Mouse (Mus musculus): Measurements from ENCODE around the gene Meis3.

DNA sequence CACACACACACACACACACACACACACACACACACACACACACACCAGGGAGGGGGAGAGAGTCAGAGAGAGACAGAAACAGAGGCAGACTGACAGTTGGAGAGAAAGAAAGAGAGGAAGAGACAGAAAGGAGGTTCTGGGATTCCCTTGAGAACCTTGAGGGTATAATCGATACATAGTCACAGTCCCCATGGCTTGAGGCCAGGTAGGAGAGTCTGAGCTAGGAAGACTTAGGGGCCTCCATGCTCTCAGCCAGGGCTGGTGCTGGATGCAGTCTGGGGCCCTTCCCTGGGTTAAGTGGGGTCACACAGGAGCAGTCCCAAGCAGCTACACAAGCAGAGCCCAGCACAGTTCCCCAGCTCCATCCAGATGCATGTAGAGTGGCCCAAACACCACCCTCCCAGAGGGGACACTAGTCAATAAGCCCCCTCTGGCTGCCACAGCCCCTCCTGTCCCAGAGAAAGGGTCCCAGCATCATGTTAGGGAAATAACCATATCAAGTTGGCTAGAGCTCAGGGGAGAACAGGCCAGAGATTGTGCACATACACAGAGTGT lies 2.2 kb upstream of the Meis3 start:
- no peak for TF ChIP-seq CTCF (IDR thresholded peaks at IDR 0.05; ENCODE audit: extremely low read depth, insufficient read length, insufficient replicate concordance, low read depth, low read length)
- no peak for TF ChIP-seq POLR2A (IDR thresholded peaks at IDR 0.05; ENCODE audit: low read depth, low read length)
